Mouse (Mus musculus): ENCODE data around the gene Sdc3.

GRCm38 (mm10) chr4:130809784-130810183 is 17.4 kb downstream of the Sdc3 start:
- TF ChIP-seq CTCF (IDR thresholded peaks at IDR 0.05; ENCODE audit: control insufficient read depth, insufficient read depth, low read length): no peak
- no peak for TF ChIP-seq POLR2A (IDR thresholded peaks at IDR 0.05; ENCODE audit: borderline replicate concordance, control insufficient read depth, low read depth, low read length)

All from bone marrow, adult 2 months (tissue).